Mouse (Mus musculus): ENCODE measurements around the gene Dync1h1.

GRCm38 (mm10) chr12:110558175-110558574, 43.1 kb upstream of the Dync1h1 start:
- TF ChIP-seq POLR2A (IDR thresholded peaks at IDR 0.05; ENCODE audit: insufficient read depth, low read depth, low read length), result no peak
- no peak for TF ChIP-seq CTCF (IDR thresholded peaks at IDR 0.05)
